Mouse (Mus musculus) induced T-regulatory cell, adult 2 months (primary cell): ENCODE measurements around the gene Gm826.

Experiments used
- DNase-seq: peaks from one replicate; pipeline ENCODE4 v3.0.0-alpha.2; 2012; ENCODE audit warnings: low read depth

Gene Gm826

GRCm38 (mm10) chr2:160334111-160334661 lies at the start of gene Gm826:
Gene Gm826 (minus strand): TSS chr2:160334162.
- no peak for DNase-seq

- no peak for DNase-seq
Observed at GRCm38 (mm10) chr2:160383418-160383817, 49.5 kb upstream of the Gm826 start.

- DNase-seq: peak; percentile 60
Observed at GRCm38 (mm10) chr2:160378271-160378670, 44.3 kb upstream of the Gm826 start.

- no peak for DNase-seq
Observed at GRCm38 (mm10) chr2:160376236-160376635, 42.3 kb upstream of the Gm826 start.

GRCm38 (mm10) chr2:160369653-160370420 lies 35.9 kb upstream of the Gm826 start:
- no peak for DNase-seq

- DNase-seq: no peak
Observed at GRCm38 (mm10) chr2:160368422-160369357, 34.7 kb upstream of the Gm826 start.

GRCm38 (mm10) chr2:160367448-160368208 lies 33.7 kb upstream of the Gm826 start:
- peak; percentile 77 for DNase-seq

GRCm38 (mm10) chr2:160366980-160367338 lies 33.0 kb upstream of the Gm826 start, which contains the start of gene Mafb:
Gene Mafb (minus strand): TSS chr2:160367065.
- peak; percentile 72 for DNase-seq

- DNase-seq: no peak
Observed at GRCm38 (mm10) chr2:160366111-160366979, 32.4 kb upstream of the Gm826 start.

GRCm38 (mm10) chr2:160365107-160365911 lies 31.3 kb upstream of the Gm826 start:
- DNase-seq: no peak

- DNase-seq: no peak
Observed at GRCm38 (mm10) chr2:160364666-160365065, 30.7 kb upstream of the Gm826 start.

- no peak for DNase-seq
Observed at GRCm38 (mm10) chr2:160364128-160364650, 30.2 kb upstream of the Gm826 start.

- no peak for DNase-seq
Observed at GRCm38 (mm10) chr2:160363201-160363600, 29.2 kb upstream of the Gm826 start.

- DNase-seq: no peak
Observed at GRCm38 (mm10) chr2:160361442-160362121, 27.6 kb upstream of the Gm826 start.

GRCm38 (mm10) chr2:160360234-160360874 lies 26.4 kb upstream of the Gm826 start:
- no peak for DNase-seq

- no peak for DNase-seq
Observed at GRCm38 (mm10) chr2:160358896-160359295, 24.9 kb upstream of the Gm826 start.

GRCm38 (mm10) chr2:160357442-160357841 lies 23.5 kb upstream of the Gm826 start:
- DNase-seq: no peak

GRCm38 (mm10) chr2:160356132-160356531 lies 22.2 kb upstream of the Gm826 start:
- DNase-seq: no peak

- no peak for DNase-seq
Observed at GRCm38 (mm10) chr2:160354319-160354718, 20.4 kb upstream of the Gm826 start.
